In genomic region chr5:131829248-131829647, GRCm38 (mm10) we compare ENCODE assay signal across 9 mouse cellular contexts.
DNase-seq lines count a peak whose midpoint lies in the region; ATAC-seq and TF ChIP-seq lines count a peak whose summit lies in the region.
"Had no signal": no experiment of that assay in that cellular context is flagged by ENCODE, and none has a peak within 500 bp of the region (broad histone marks: within the 10 kb centered on the region; RNA-seq: fewer than 3 reads in every experiment).

No protein-coding gene starts in this region.

- H3K4me2 ChIP-seq in stomach, embryonic 16.5 days (ENCODE audit: low read depth, low read length), result no peak overlapping the region
- no peak overlapping the region for H3K4me2 ChIP-seq in liver, postnatal 0 days (ENCODE audit: low read depth, low read length)

- no peak overlapping the region for H3K9ac ChIP-seq in stomach, embryonic 16.5 days (ENCODE audit: low read length)
- no peak overlapping the region for H3K9ac ChIP-seq in liver, postnatal 0 days (replicated peaks)

- DNase-seq in thymus, postnatal 0 days (ENCODE audit: low spot score), result peak; percentile 54
- no peak for DNase-seq in thymus, adult 18-20 months
- DNase-seq in embryonic facial prominence, embryonic 10.5 days (ENCODE audit: low spot score), result peak; percentile 55
- no peak for DNase-seq in cerebellum, postnatal 36 days
- no peak for DNase-seq in kidney, adult 2 months
- no peak for DNase-seq in liver, postnatal 0 days
- DNase-seq: kidney, adult 8-10 months had no signal

- H3K27me3 ChIP-seq in embryonic facial prominence, embryonic 10.5 days (replicated peaks; ENCODE audit: low read depth, poor library complexity, severe bottlenecking), result peaks cover 16% of the 10 kb centered on the region
- no peaks in the 10 kb centered on the region for H3K27me3 ChIP-seq in stomach, embryonic 16.5 days (ENCODE audit: control insufficient read depth, insufficient read depth, low read length)
- H3K27me3 ChIP-seq in kidney, adult 2 months (replicated peaks; ENCODE audit: control insufficient read depth, insufficient read depth, low read length), result no peaks in the 10 kb centered on the region; the same call in 1 of the 2 replicates
- H3K27me3 ChIP-seq in liver, postnatal 0 days (ENCODE audit: insufficient read depth, low read length), result no peaks in the 10 kb centered on the region

- H3K9me3 ChIP-seq in embryonic facial prominence, embryonic 10.5 days, result no peaks in the 10 kb centered on the region
- H3K9me3 ChIP-seq in stomach, embryonic 16.5 days (replicated peaks; ENCODE audit: control insufficient read depth, low read length), result no peaks in the 10 kb centered on the region
- no peaks in the 10 kb centered on the region for H3K9me3 ChIP-seq in liver, postnatal 0 days (ENCODE audit: low read length)

- no peaks in the 10 kb centered on the region for H3K36me3 ChIP-seq in embryonic facial prominence, embryonic 10.5 days (replicated peaks)
- no peaks in the 10 kb centered on the region for H3K36me3 ChIP-seq in stomach, embryonic 16.5 days (ENCODE audit: control insufficient read depth, insufficient read depth, low read length)
- no peaks in the 10 kb centered on the region for H3K36me3 ChIP-seq in kidney, adult 2 months (ENCODE audit: control insufficient read depth, insufficient read depth, low read length)
- no peaks in the 10 kb centered on the region for H3K36me3 ChIP-seq in liver, postnatal 0 days (replicated peaks; ENCODE audit: insufficient read depth, low read length)

- peaks cover 48% of the 10 kb centered on the region for H3K4me1 ChIP-seq in embryonic facial prominence, embryonic 10.5 days
- H3K4me1 ChIP-seq in stomach, embryonic 16.5 days (ENCODE audit: control insufficient read depth, insufficient read depth, low read length), result peaks cover 14% of the 10 kb centered on the region
- 0 out of 2 replicates have a peak, but pooled peaks cover 2% of the 10 kb centered on the region for H3K4me1 ChIP-seq in kidney, adult 2 months (ENCODE audit: control insufficient read depth, insufficient read depth, low read length)
- H3K4me1 ChIP-seq in liver, postnatal 0 days (ENCODE audit: insufficient read depth), result no peaks in the 10 kb centered on the region; the same call in 1 of the 2 replicates

- TF ChIP-seq POLR2A in kidney, adult 2 months (IDR thresholded peaks at IDR 0.05; ENCODE audit: low read depth, low read length), result no peak

- no peak for TF ChIP-seq EP300 in liver, postnatal 0 days (IDR thresholded peaks at IDR 0.05; ENCODE audit: low read depth)

- H3K4me3 ChIP-seq in embryonic facial prominence, embryonic 10.5 days, result no peak overlapping the region
- no peak overlapping the region for H3K4me3 ChIP-seq in stomach, embryonic 16.5 days (replicated peaks; ENCODE audit: low read length)
- H3K4me3 ChIP-seq in kidney, adult 2 months (ENCODE audit: insufficient read depth, low read depth, low read length), result no peak overlapping the region
- no peak overlapping the region for H3K4me3 ChIP-seq in liver, postnatal 0 days (ENCODE audit: low read depth, low read length)

- ATAC-seq in hematopoietic stem cell, adult 5-6 weeks (replicated peaks in 1 of 2; ENCODE audit: insufficient read depth in 1 of 2, low FRiP score in 2 of 2, low TSS enrichment in 1 of 2, low read depth in 1 of 2, poor library complexity in 2 of 2, severe bottlenecking in 2 of 2), result peak; percentile 99
- peak; percentile 73 for ATAC-seq in stomach, embryonic 16.5 days (ENCODE audit: insufficient read depth, low FRiP score)
- no peak for ATAC-seq in liver, postnatal 0 days

- 35% methylated on average over 3 of the region's 3 CpGs for WGBS in embryonic facial prominence, embryonic 10.5 days
- WGBS in stomach, embryonic 16.5 days, result 32% methylated on average over 3 of the region's 3 CpGs
- 67% methylated on average over 3 of the region's 3 CpGs for WGBS in kidney, adult 2 months
- 39% methylated on average over 3 of the region's 3 CpGs for WGBS in liver, postnatal 0 days (ENCODE audit: insufficient replicate concordance)

- no peak for TF ChIP-seq CTCF in kidney, adult 2 months (conservative IDR thresholded peaks at IDR 0.05; ENCODE audit: insufficient read depth, insufficient read length, low read depth, low read length)
- no peak for TF ChIP-seq CTCF in liver, postnatal 0 days (IDR thresholded peaks at IDR 0.05; ENCODE audit: low read depth)

- no peak overlapping the region for H3K27ac ChIP-seq in embryonic facial prominence, embryonic 10.5 days (replicated peaks)
- peak overlapping the region; percentile 16; the same call in 1 of the 2 replicates for H3K27ac ChIP-seq in stomach, embryonic 16.5 days (ENCODE audit: low read length)
- no peak overlapping the region for H3K27ac ChIP-seq in kidney, adult 2 months (ENCODE audit: insufficient read depth, low read depth, low read length)
- no peak overlapping the region for H3K27ac ChIP-seq in liver, postnatal 0 days (ENCODE audit: low read depth)

Comparison
In these comparisons a context has a peak if more than half of its experiments do, and no peak if none do; other contexts are left out.
1. DNase-seq: peak in thymus, postnatal 0 days (single experiment) and embryonic facial prominence, embryonic 10.5 days (single experiment); none in thymus, adult 18-20 months (0 of 2), cerebellum, postnatal 36 days (0 of 2), kidney, adult 2 months (single experiment) and liver, postnatal 0 days (single experiment).